Mouse (Mus musculus) CD8-positive naive resting alpha-beta T cell, adult 2 months (primary cell): Measurements from ENCODE around the gene Natd1.

ENCODE experiments used
- DNase-seq, 2 experiments: peaks; one replicate each; pipeline ENCODE4 v3.0.0; 2022; ENCODE audit warnings: low read depth in 2 of 2, low spot score in 2 of 2

Gene Natd1

GRCm38 (mm10) chr11:60932503-60933020 is 18.0 kb upstream of the Natd1 start:
- peak in 1 of 2 experiments; percentile 3 for DNase-seq

- peak; percentile 85 to 91 for DNase-seq
Measured at GRCm38 (mm10) chr11:60931869-60932481, 17.4 kb upstream of the Natd1 start, which contains the start of gene Map2k3. TSS of gene Map2k3 (plus strand) at chr11:60932033.

- no peak for DNase-seq
Measured at GRCm38 (mm10) chr11:60931282-60931868, 16.8 kb upstream of the Natd1 start.

GRCm38 (mm10) chr11:60930724-60931281 is 16.3 kb upstream of the Natd1 start:
- DNase-seq = no peak

- peak; percentile 79 to 88 for DNase-seq
Measured at GRCm38 (mm10) chr11:60927264-60927663, 12.7 kb upstream of the Natd1 start.

- DNase-seq = no peak
Measured at GRCm38 (mm10) chr11:60924981-60925380, 10.4 kb upstream of the Natd1 start.

- DNase-seq = no peak
Measured at GRCm38 (mm10) chr11:60924498-60924897, 9.9 kb upstream of the Natd1 start.

- no peak for DNase-seq
Measured at GRCm38 (mm10) chr11:60922964-60923363, 8.4 kb upstream of the Natd1 start.

GRCm38 (mm10) chr11:60922195-60922594 is 7.6 kb upstream of the Natd1 start:
- DNase-seq = no peak

GRCm38 (mm10) chr11:60920021-60920420 is 5.5 kb upstream of the Natd1 start:
- no peak for DNase-seq

- no peak for DNase-seq
Measured at GRCm38 (mm10) chr11:60915201-60915600, 651 bp upstream of the Natd1 start.

GRCm38 (mm10) chr11:60913301-60914196 is 1.0 kb downstream of the Natd1 start:
- peak; percentile 76 to 85 for DNase-seq

- no peak for DNase-seq
Measured at GRCm38 (mm10) chr11:60912525-60912973, 2.0 kb downstream of the Natd1 start.

- no peak for DNase-seq
Measured at GRCm38 (mm10) chr11:60909626-60910025, 4.9 kb downstream of the Natd1 start.

- DNase-seq = no peak
Measured at GRCm38 (mm10) chr11:60908073-60908472, 6.5 kb downstream of the Natd1 start.

GRCm38 (mm10) chr11:60906449-60906848 is 8.1 kb downstream of the Natd1 start:
- no peak for DNase-seq

- no peak for DNase-seq
Measured at GRCm38 (mm10) chr11:60905407-60906120, 9.0 kb downstream of the Natd1 start.

- DNase-seq = no peak
Measured at GRCm38 (mm10) chr11:60903661-60904061, 10.9 kb downstream of the Natd1 start.

- DNase-seq = no peak
Measured at GRCm38 (mm10) chr11:60902486-60902885, 12.1 kb downstream of the Natd1 start.

- no peak for DNase-seq
Measured at GRCm38 (mm10) chr11:60902001-60902400, 12.5 kb downstream of the Natd1 start.

GRCm38 (mm10) chr11:60895915-60896314 is 18.6 kb downstream of the Natd1 start:
- no peak for DNase-seq
